Mouse (Mus musculus): ENCODE data around the gene Magi1. TPM values are rescaled to one million over a fixed set of nuclear protein-coding genes. Genes with fewer than 3 reads are reported as not detected.

Magi1 gene
- total and polyA plus RNA-seq, 2 experiments from 2014 or later = 27.6 to 45.4 TPM

- Histone ChIP-seq H3K27me3 (ENCODE audit: insufficient read depth, low read length) (no peaks in the 10 kb centered on the region), H3K9me3 (ENCODE audit: low read length) (no peaks in the 10 kb centered on the region), H3K4me3 (ENCODE audit: low read depth, low read length) (no peak overlapping the region), H3K27ac (ENCODE audit: low read depth, low read length) (no peak overlapping the region), H3K36me3 (ENCODE audit: insufficient read depth, low read length) (no peaks in the 10 kb centered on the region), H3K4me1 (ENCODE audit: insufficient read depth, low read length) (no peaks in the 10 kb centered on the region; the same call in 1 of the 2 replicates), H3K9ac (replicated peaks; ENCODE audit: low read length, poor library complexity, severe bottlenecking) (no peak overlapping the region), H3K4me2 (ENCODE audit: low read depth, low read length, poor library complexity, severe bottlenecking) (no peak overlapping the region)
- TF ChIP-seq CTCF (IDR thresholded peaks at IDR 0.05) = no peak
- no peak for DNase-seq (ENCODE audit: low spot score)
- ATAC-seq (ENCODE audit: low FRiP score) = no peak
- 93% methylated on average over 4 of the region's 4 CpGs for WGBS
These were observed 67.9 kb downstream of the Magi1 start for GRCm38 (mm10) chr6:94215834-94216233.

- WGBS = 93% methylated on average over 7 of the region's 7 CpGs
- H3K4me2 ChIP-seq (ENCODE audit: low read depth, low read length, poor library complexity, severe bottlenecking) = no peak overlapping the region
- no peaks in the 10 kb centered on the region for H3K9me3 ChIP-seq (ENCODE audit: low read length)
- no peak overlapping the region for H3K27ac ChIP-seq (ENCODE audit: low read depth, low read length)
- no peaks in the 10 kb centered on the region; the same call in 1 of the 2 replicates for H3K4me1 ChIP-seq (ENCODE audit: insufficient read depth, low read length)
- ATAC-seq (ENCODE audit: low FRiP score) (no peak), DNase-seq (ENCODE audit: low spot score) (no peak)
- no peaks in the 10 kb centered on the region for H3K36me3 ChIP-seq (ENCODE audit: insufficient read depth, low read length)
- H3K9ac ChIP-seq (replicated peaks; ENCODE audit: low read length, poor library complexity, severe bottlenecking) = no peak overlapping the region
- no peaks in the 10 kb centered on the region for H3K27me3 ChIP-seq (ENCODE audit: insufficient read depth, low read length)
- TF ChIP-seq CTCF (IDR thresholded peaks at IDR 0.05) = no peak
- H3K4me3 ChIP-seq (ENCODE audit: low read depth, low read length) = no peak overlapping the region
These were observed 68.7 kb downstream of the Magi1 start for GRCm38 (mm10) chr6:94214895-94215538.

GRCm38 (mm10) chr6:94205926-94206325 lies 77.8 kb downstream of the Magi1 start:
- Histone ChIP-seq H3K27me3 (ENCODE audit: insufficient read depth, low read length) (no peaks in the 10 kb centered on the region), H3K9ac (replicated peaks; ENCODE audit: low read length, poor library complexity, severe bottlenecking) (no peak overlapping the region), H3K4me2 (ENCODE audit: low read depth, low read length, poor library complexity, severe bottlenecking) (no peak overlapping the region), H3K4me3 (ENCODE audit: low read depth, low read length) (no peak overlapping the region), H3K27ac (ENCODE audit: low read depth, low read length) (no peak overlapping the region), H3K4me1 (ENCODE audit: insufficient read depth, low read length) (no peaks in the 10 kb centered on the region), H3K36me3 (ENCODE audit: insufficient read depth, low read length) (no peaks in the 10 kb centered on the region), H3K9me3 (ENCODE audit: low read length) (no peaks in the 10 kb centered on the region)
- WGBS = 22% methylated on average over 5 of the region's 5 CpGs
- ATAC-seq (ENCODE audit: low FRiP score) (no peak), DNase-seq (ENCODE audit: low spot score) (no peak)
- TF ChIP-seq CTCF (IDR thresholded peaks at IDR 0.05) = no peak

- Histone ChIP-seq H3K9ac (replicated peaks; ENCODE audit: low read length, poor library complexity, severe bottlenecking) (no peak overlapping the region), H3K9me3 (ENCODE audit: low read length) (no peaks in the 10 kb centered on the region), H3K27ac (ENCODE audit: low read depth, low read length) (no peak overlapping the region), H3K36me3 (ENCODE audit: insufficient read depth, low read length) (no peaks in the 10 kb centered on the region), H3K4me1 (ENCODE audit: insufficient read depth, low read length) (no peaks in the 10 kb centered on the region), H3K4me3 (ENCODE audit: low read depth, low read length) (no peak overlapping the region), H3K4me2 (ENCODE audit: low read depth, low read length, poor library complexity, severe bottlenecking) (no peak overlapping the region), H3K27me3 (ENCODE audit: insufficient read depth, low read length) (no peaks in the 10 kb centered on the region)
- ATAC-seq (ENCODE audit: low FRiP score) (no peak), DNase-seq (ENCODE audit: low spot score) (no peak)
- TF ChIP-seq CTCF (IDR thresholded peaks at IDR 0.05) = no peak
- 65% methylated on average over 5 of the region's 5 CpGs for WGBS
These were observed 80.0 kb downstream of the Magi1 start for GRCm38 (mm10) chr6:94203642-94204145.

GRCm38 (mm10) chr6:94201940-94202339 lies 81.8 kb downstream of the Magi1 start:
- no peak overlapping the region for H3K4me3 ChIP-seq (ENCODE audit: low read depth, low read length)
- H3K27me3 ChIP-seq (ENCODE audit: insufficient read depth, low read length) = no peaks in the 10 kb centered on the region
- no peaks in the 10 kb centered on the region for H3K36me3 ChIP-seq (ENCODE audit: insufficient read depth, low read length)
- H3K27ac ChIP-seq (ENCODE audit: low read depth, low read length) = no peak overlapping the region
- H3K9ac ChIP-seq (replicated peaks; ENCODE audit: low read length, poor library complexity, severe bottlenecking) = no peak overlapping the region
- DNase-seq (ENCODE audit: low spot score) = no peak
- WGBS = 98% methylated on average over 2 of the region's 2 CpGs
- TF ChIP-seq CTCF (IDR thresholded peaks at IDR 0.05) = peak; percentile 10; the same call in 1 of the 2 replicates
- no peaks in the 10 kb centered on the region for H3K4me1 ChIP-seq (ENCODE audit: insufficient read depth, low read length)
- no peak overlapping the region for H3K4me2 ChIP-seq (ENCODE audit: low read depth, low read length, poor library complexity, severe bottlenecking)
- no peak for ATAC-seq (ENCODE audit: low FRiP score)
- no peaks in the 10 kb centered on the region for H3K9me3 ChIP-seq (ENCODE audit: low read length)

GRCm38 (mm10) chr6:94200910-94201309 lies 82.8 kb downstream of the Magi1 start:
- ATAC-seq (ENCODE audit: low FRiP score) = no peak
- Histone ChIP-seq H3K36me3 (ENCODE audit: insufficient read depth, low read length) (no peaks in the 10 kb centered on the region), H3K4me3 (ENCODE audit: low read depth, low read length) (no peak overlapping the region), H3K9me3 (ENCODE audit: low read length) (no peaks in the 10 kb centered on the region), H3K27me3 (ENCODE audit: insufficient read depth, low read length) (no peaks in the 10 kb centered on the region), H3K4me2 (ENCODE audit: low read depth, low read length, poor library complexity, severe bottlenecking) (no peak overlapping the region), H3K4me1 (ENCODE audit: insufficient read depth, low read length) (no peaks in the 10 kb centered on the region), H3K9ac (replicated peaks; ENCODE audit: low read length, poor library complexity, severe bottlenecking) (no peak overlapping the region), H3K27ac (ENCODE audit: low read depth, low read length) (no peak overlapping the region)
- WGBS = 68% methylated on average over 3 of the region's 3 CpGs
- DNase-seq (ENCODE audit: low spot score) = no peak
- TF ChIP-seq CTCF (IDR thresholded peaks at IDR 0.05) = no peak

Data from midbrain, postnatal 0 days (tissue).